Mouse (Mus musculus) G1E (cell line): ENCODE measurements around the gene Ndufa8.

Experiments used
- CTCF ChIP-seq: IDR thresholded peaks from 2 replicates; pipeline ENCODE4 v1.5.1; 2012; ENCODE audit warnings: low read depth, low read length, inconsistent platforms, mixed read lengths
- GATA1 ChIP-seq: IDR thresholded peaks from 2 replicates; pipeline ENCODE4 v1.6.1; 2012; ENCODE audit warnings: borderline replicate concordance, low read length, inconsistent platforms, mixed read lengths
- POLR2AphosphoS5 ChIP-seq: IDR thresholded peaks from 2 replicates; pipeline ENCODE4 v1.6.1; 2012; ENCODE audit warnings: low read depth, low read length, inconsistent platforms; ENCODE audit not compliant: insufficient replicate concordance

GRCm38 (mm10) chr2:36056248-36056647 is 7.0 kb upstream of the Ndufa8 start:
- TF ChIP-seq CTCF = no peak
- TF ChIP-seq GATA1 = no peak
- no peak for TF ChIP-seq POLR2AphosphoS5
